Mouse (Mus musculus) CH12.LX (cell line): ENCODE data around the gene Adcy10. TPM values are rescaled to one million over a fixed set of nuclear protein-coding genes. Genes with fewer than 3 reads are reported as not detected.

Experiments
- DNase-seq: peaks from one replicate; pipeline ENCODE4 v3.0.0-alpha.2; 2013; ENCODE audit errors: extremely low read depth
- H3K27ac ChIP-seq: 2 replicates; pipeline ENCODE4 v1.5.1; 2012; ENCODE audit warnings: low read depth, mild to moderate bottlenecking, control low read depth, moderate library complexity; ENCODE audit not compliant: insufficient read depth
- H3K27me3 ChIP-seq: replicated peaks from 2 replicates; pipeline ENCODE3; 2012; ENCODE audit warnings: inconsistent platforms
- H3K36me3 ChIP-seq, 2 experiments: replicated peaks in 1 of 2; 2 replicates each; pipeline versions ENCODE3 to v1.6.1; 2012; ENCODE audit warnings: inconsistent platforms in 1 of 2, low read length in 1 of 2, mild to moderate bottlenecking in 1 of 2, mixed read lengths in 1 of 2, moderate library complexity in 1 of 2; ENCODE audit not compliant: control insufficient read depth in 1 of 2, insufficient read depth in 1 of 2
- H3K4me1 ChIP-seq, 2 experiments: 2 replicates each; pipeline ENCODE4 v1.6.1; 2012; ENCODE audit warnings: inconsistent platforms in 1 of 2, moderate library complexity in 1 of 2; ENCODE audit not compliant: insufficient read depth in 2 of 2, control insufficient read depth in 1 of 2
- H3K4me2 ChIP-seq: 2 replicates; pipeline ENCODE4 v1.6.1; 2012; ENCODE audit warnings: low read depth, mild to moderate bottlenecking, control low read depth; ENCODE audit not compliant: poor library complexity, insufficient read depth, severe bottlenecking
- H3K4me3 ChIP-seq, 3 experiments: fragments of 150-350 bp in 1 of 3; sonication (generic) in 1 of 3; replicated peaks in 1 of 3; 2 replicates each; pipeline versions ENCODE3 to v1.5.1; 2011 to 2012; ENCODE audit warnings: low read depth in 2 of 3, low read length in 2 of 3, mild to moderate bottlenecking in 2 of 3, moderate library complexity in 2 of 3, control low read depth in 1 of 3, improper control_type of control experiment in 1 of 3, inconsistent platforms in 1 of 3, mixed read lengths in 1 of 3; ENCODE audit not compliant: poor library complexity in 1 of 3
- H3K79me2 ChIP-seq: replicated peaks from 2 replicates; pipeline ENCODE4 v1.6.1; 2012; ENCODE audit warnings: mild to moderate bottlenecking, moderate library complexity; ENCODE audit not compliant: control insufficient read depth, poor library complexity, insufficient read depth, severe bottlenecking; ENCODE audit errors: extremely low read depth
- H3K9ac ChIP-seq: 2 replicates; pipeline ENCODE4 v1.6.1; 2012; ENCODE audit warnings: low read depth, mild to moderate bottlenecking, control low read depth, moderate library complexity; ENCODE audit not compliant: insufficient read depth
- H3K9me3 ChIP-seq: replicated peaks from 2 replicates; pipeline ENCODE3; 2012; ENCODE audit warnings: low read length, inconsistent platforms, mixed read lengths
- BHLHE40 ChIP-seq: IDR thresholded peaks from 2 replicates; pipeline ENCODE4 v1.6.1; 2011; ENCODE audit warnings: mild to moderate bottlenecking, low read depth, low read length, improper control_type of control experiment
- E2F4 ChIP-seq: IDR thresholded peaks from 2 replicates; pipeline ENCODE4 v1.6.1; 2011; ENCODE audit warnings: low read depth, low read length, improper control_type of control experiment; ENCODE audit not compliant: insufficient replicate concordance
- IRF4 ChIP-seq: IDR thresholded peaks from 2 replicates; pipeline ENCODE4 v1.6.1; 2014; ENCODE audit warnings: low read depth, mild to moderate bottlenecking, inconsistent platforms, low read length, improper control_type of control experiment
- JUN ChIP-seq: IDR thresholded peaks from 2 replicates; pipeline ENCODE4 v1.6.1; 2011; ENCODE audit warnings: low read depth, mild to moderate bottlenecking, low read length, improper control_type of control experiment, moderate library complexity; ENCODE audit not compliant: insufficient read depth
- JUND ChIP-seq: conservative IDR thresholded peaks from 2 replicates; pipeline ENCODE4 v1.6.1; 2011; ENCODE audit warnings: low read depth, low read length, improper control_type of control experiment
- KAT2A ChIP-seq: IDR thresholded peaks from 2 replicates; pipeline ENCODE4 v1.6.1; 2012; ENCODE audit warnings: low read length, improper control_type of control experiment, inconsistent platforms; ENCODE audit not compliant: insufficient replicate concordance
- MAFK ChIP-seq: IDR thresholded peaks from 2 replicates; pipeline ENCODE4 v1.6.1; 2011; ENCODE audit warnings: low read length, improper control_type of control experiment; ENCODE audit not compliant: insufficient replicate concordance
- MEF2A ChIP-seq: IDR thresholded peaks from 2 replicates; pipeline ENCODE4 v1.6.1; 2014; ENCODE audit warnings: low read depth, mild to moderate bottlenecking, inconsistent platforms, low read length, improper control_type of control experiment, borderline replicate concordance
- MXI1 ChIP-seq: IDR thresholded peaks from 2 replicates; pipeline ENCODE4 v1.6.1; 2011; ENCODE audit warnings: mild to moderate bottlenecking, low read depth, low read length, improper control_type of control experiment
- PAX5 ChIP-seq: IDR thresholded peaks from 2 replicates; pipeline ENCODE4 v1.6.1; 2012; ENCODE audit warnings: low read length, inconsistent platforms, mixed read lengths
- POLR2A ChIP-seq: IDR thresholded peaks from 2 replicates; pipeline ENCODE4 v1.6.1; 2011; ENCODE audit warnings: low read depth, mild to moderate bottlenecking, improper control_type of control experiment, low read length
- POLR2AphosphoS2 ChIP-seq: IDR thresholded peaks from 2 replicates; pipeline ENCODE4 v1.6.1; 2011; ENCODE audit warnings: low read depth, low read length, improper control_type of control experiment
- RCOR1 ChIP-seq: conservative IDR thresholded peaks from 2 replicates; pipeline ENCODE4 v1.6.1; 2012; ENCODE audit warnings: low read depth, mild to moderate bottlenecking, inconsistent platforms, low read length, improper control_type of control experiment
- SIN3A ChIP-seq: IDR thresholded peaks from 2 replicates; pipeline ENCODE4 v1.6.1; 2012; ENCODE audit warnings: low read length, improper control_type of control experiment, inconsistent platforms
- UBTF ChIP-seq: IDR thresholded peaks from 2 replicates; pipeline ENCODE4 v1.6.1; 2012; ENCODE audit warnings: low read depth, mild to moderate bottlenecking, inconsistent platforms, low read length, improper control_type of control experiment, moderate library complexity
- USF1 ChIP-seq: IDR thresholded peaks from 2 replicates; pipeline ENCODE4 v1.6.1; 2014; ENCODE audit warnings: low read depth, mild to moderate bottlenecking, inconsistent platforms, low read length, improper control_type of control experiment
- USF2 ChIP-seq: conservative IDR thresholded peaks from 2 replicates; pipeline ENCODE4 v1.6.1; 2011; ENCODE audit warnings: low read depth, low read length, improper control_type of control experiment
- ZC3H11A ChIP-seq: IDR thresholded peaks from 2 replicates; pipeline ENCODE4 v1.6.1; 2012; ENCODE audit warnings: low read depth, mild to moderate bottlenecking, inconsistent platforms, low read length, improper control_type of control experiment
- ZKSCAN1 ChIP-seq: IDR thresholded peaks from 2 replicates; pipeline ENCODE4 v1.6.1; 2012; ENCODE audit warnings: low read depth, inconsistent platforms, low read length, improper control_type of control experiment, borderline replicate concordance
- ZMIZ1 ChIP-seq: IDR thresholded peaks from 2 replicates; pipeline ENCODE4 v1.6.1; 2012; ENCODE audit warnings: low read depth, mild to moderate bottlenecking, inconsistent platforms, low read length, improper control_type of control experiment
- ZNF384 ChIP-seq: IDR thresholded peaks from 2 replicates; pipeline ENCODE4 v1.6.1; 2012; ENCODE audit warnings: low read depth, low read length, improper control_type of control experiment, inconsistent platforms
- dilution Hi-C: fragments of 300-500 bp; cut with MboI; formaldehyde crosslinking; loops from 2 replicates; pipeline ENCODE4 v1.14.3; 2020; ENCODE audit warnings: low sequenced_read_pairs; ENCODE audit not compliant: extremely low pct_unique_long_range_greater_than_20kb, extremely low pct_ligation_motif_present
- in situ Hi-C: fragments of 300-500 bp; cut with MboI; formaldehyde crosslinking; loops from 3 replicates; pipeline ENCODE4 v1.14.3; 2019; ENCODE audit warnings: low sequenced_read_pairs, low pct_ligation_motif_present, low pct_unique_long_range_greater_than_20kb, mixed read lengths
- polyA plus RNA-seq: library from polyadenylated mRNA; unstranded; fragments of >175 nt; gene quantifications from 2 replicates; pipeline ENCODE4 v1.2.1, GENCODE M21; 2012; ENCODE audit warnings: low read depth; ENCODE audit not compliant: insufficient read length
- total RNA-seq, 2 experiments: library from RNA; depleted of rRNA; stranded (reverse); fragments of 300-350 nt in 1 of 2; fragments of >200 nt in 1 of 2; gene quantifications; 2 replicates each; pipeline ENCODE4 v1.2.3; 2012 to 2014

The Adcy10 gene
- total and polyA plus RNA-seq, 3 experiments: 0.13 TPM; not detected in 2

- H3K9ac ChIP-seq: no peak overlapping the region
- H3K27me3 ChIP-seq: no peaks in the 10 kb centered on the region
- no peaks in the 10 kb centered on the region for H3K79me2 ChIP-seq
- H3K4me1 ChIP-seq: no peaks in the 10 kb centered on the region
- H3K4me2 ChIP-seq: no peak overlapping the region
- H3K4me3 ChIP-seq: no peak overlapping the region
- H3K27ac ChIP-seq: no peak overlapping the region
- in situ Hi-C loops: no loop called here
- no peaks in the 10 kb centered on the region for H3K9me3 ChIP-seq
- TF ChIP-seq POLR2A (no peak), USF1 (no peak), MXI1 (no peak), BHLHE40 (no peak), ZC3H11A (no peak), PAX5 (no peak), KAT2A (no peak), UBTF (no peak), IRF4 (no peak), JUND (no peak), ZKSCAN1 (no peak), ZMIZ1 (no peak), USF2 (no peak), MAFK (no peak), E2F4 (no peak), MEF2A (no peak), JUN (no peak), RCOR1 (no peak), POLR2AphosphoS2 (no peak), SIN3A (no peak)
- TF ChIP-seq, all 38 proteins: peak for 0
- H3K36me3 ChIP-seq: no peaks in the 10 kb centered on the region
- dilution Hi-C loops: no loop called here
- no peak for DNase-seq
Observed at GRCm38 (mm10) chr1:165441719-165442118, 43.3 kb upstream of the Adcy10 start.

- peak overlapping the region; percentile 76 for H3K4me2 ChIP-seq
- no peaks in the 10 kb centered on the region for H3K27me3 ChIP-seq
- H3K4me1 ChIP-seq: peaks cover 0 to 12% of the 10 kb centered on the region in 2 experiments; a peak in 2 of 4 replicates
- H3K9me3 ChIP-seq: peaks cover 3% of the 10 kb centered on the region
- no peaks in the 10 kb centered on the region for H3K36me3 ChIP-seq
- H3K79me2 ChIP-seq: peaks cover 2% of the 10 kb centered on the region
- TF ChIP-seq ZNF384 (peak; percentile 62), SIN3A (no peak)
- peak overlapping the region; percentile 77 to 97 (median 88) for H3K4me3 ChIP-seq
- dilution Hi-C loops: no loop called here
- no peak overlapping the region for H3K27ac ChIP-seq
- DNase-seq: peak; percentile 22
- in situ Hi-C loops: no loop called here
- H3K9ac ChIP-seq: peak overlapping the region; percentile 79
Observed at GRCm38 (mm10) chr1:165459041-165459502, 25.9 kb upstream of the Adcy10 start.
